Mouse (Mus musculus) MEL (cell line): Measurements from ENCODE around the gene Prph2. TPM values are rescaled to one million over a fixed set of nuclear protein-coding genes. Genes with fewer than 3 reads are reported as not detected.

Source experiments
- DNase-seq: peaks from one replicate; pipeline ENCODE4 v3.0.0; 2011; ENCODE audit warnings: low read depth, low spot score
- H3K27ac ChIP-seq: 2 replicates; pipeline ENCODE4 v1.5.1; 2012; ENCODE audit warnings: low read depth, mild to moderate bottlenecking, control low read depth, low read length, moderate library complexity; ENCODE audit not compliant: control insufficient read depth
- H3K27me3 ChIP-seq, 2 experiments: fragments of 150-350 bp in 1 of 2; sonication (generic) in 1 of 2; 2 replicates each; pipeline ENCODE4 v1.6.1; 2012; ENCODE audit warnings: low read length in 2 of 2, mild to moderate bottlenecking in 2 of 2, improper control_type of control experiment in 1 of 2, moderate library complexity in 1 of 2; ENCODE audit not compliant: insufficient read depth in 2 of 2, control insufficient read depth in 1 of 2
- H3K36me3 ChIP-seq, 2 experiments: 2 replicates each; pipeline ENCODE4 v1.6.1; 2012 to 2014; ENCODE audit warnings: low read length in 2 of 2, improper control_type of control experiment in 1 of 2, inconsistent platforms in 1 of 2, mild to moderate bottlenecking in 1 of 2; ENCODE audit not compliant: insufficient read depth in 2 of 2, control insufficient read depth in 1 of 2
- H3K4me1 ChIP-seq, 2 experiments: fragments of 150-350 bp in 1 of 2; sonication (generic) in 1 of 2; 2 replicates each; pipeline ENCODE4 v1.6.1; 2012; ENCODE audit warnings: low read length in 2 of 2, improper control_type of control experiment in 1 of 2, mild to moderate bottlenecking in 1 of 2; ENCODE audit not compliant: insufficient read depth in 2 of 2, control insufficient read depth in 1 of 2
- H3K4me3 ChIP-seq, 2 experiments: fragments of 150-350 bp in 1 of 2; sonication (generic) in 1 of 2; 2 replicates each; pipeline ENCODE4 v1.5.1; 2012; ENCODE audit warnings: low read depth in 2 of 2, low read length in 2 of 2, mild to moderate bottlenecking in 2 of 2, moderate library complexity in 2 of 2, control low read depth in 1 of 2, improper control_type of control experiment in 1 of 2; ENCODE audit not compliant: control insufficient read depth in 1 of 2, insufficient read depth in 1 of 2
- H3K79me2 ChIP-seq: 2 replicates; pipeline ENCODE4 v1.6.1; 2012; ENCODE audit warnings: mild to moderate bottlenecking, low read length, moderate library complexity; ENCODE audit not compliant: control insufficient read depth, poor library complexity, insufficient read depth
- H3K9ac ChIP-seq: 2 replicates; pipeline ENCODE4 v1.6.1; 2012; ENCODE audit warnings: low read depth, mild to moderate bottlenecking, control low read depth, low read length, moderate library complexity; ENCODE audit not compliant: control insufficient read depth, poor library complexity, severe bottlenecking
- H3K9me3 ChIP-seq: fragments of 150-350 bp; sonication (generic); replicated peaks from 2 replicates; pipeline ENCODE4 v1.6.1; 2012; ENCODE audit warnings: mild to moderate bottlenecking, low read length, improper control_type of control experiment, moderate library complexity; ENCODE audit not compliant: insufficient read depth
- CTCF ChIP-seq, 3 experiments: IDR thresholded peaks in 2 of 3; conservative IDR thresholded peaks in 1 of 3; 2 replicates each; pipeline ENCODE4 v1.5.1; 2011 to 2012; ENCODE audit warnings: low read length in 3 of 3, low read depth in 2 of 3, mild to moderate bottlenecking in 2 of 3, improper control_type of control experiment in 1 of 3, inconsistent platforms in 1 of 3, mixed read lengths in 1 of 3, moderate library complexity in 1 of 3; ENCODE audit not compliant: control insufficient read depth in 1 of 3, insufficient read depth in 1 of 3, poor library complexity in 1 of 3, severe bottlenecking in 1 of 3
- ELF1 ChIP-seq: IDR thresholded peaks from 2 replicates; pipeline ENCODE4 v1.6.1; 2014; ENCODE audit warnings: low read depth, mild to moderate bottlenecking, inconsistent platforms, low read length, improper control_type of control experiment, moderate library complexity
- EP300 ChIP-seq, 2 experiments: IDR thresholded peaks; 2 replicates each; pipeline ENCODE4 v1.6.1; 2011; ENCODE audit warnings: improper control_type of control experiment in 2 of 2, low read length in 2 of 2, low read depth in 1 of 2, mild to moderate bottlenecking in 1 of 2
- ETS1 ChIP-seq: IDR thresholded peaks from 2 replicates; pipeline ENCODE4 v1.6.1; 2012; ENCODE audit warnings: low read depth, mild to moderate bottlenecking, inconsistent platforms, low read length, improper control_type of control experiment, moderate library complexity
- GABPA ChIP-seq: IDR thresholded peaks from 2 replicates; pipeline ENCODE4 v1.6.1; 2012; ENCODE audit warnings: low read depth, mild to moderate bottlenecking, inconsistent platforms, low read length, improper control_type of control experiment, moderate library complexity
- GATA1 ChIP-seq: IDR thresholded peaks from 2 replicates; pipeline ENCODE4 v1.6.1; 2011; ENCODE audit warnings: low read depth, low read length, improper control_type of control experiment
- JUND ChIP-seq: IDR thresholded peaks from 2 replicates; pipeline ENCODE4 v1.6.1; 2011; ENCODE audit warnings: low read depth, mild to moderate bottlenecking, improper control_type of control experiment, low read length
- KAT2A ChIP-seq: conservative IDR thresholded peaks from 2 replicates; pipeline ENCODE4 v1.6.1; 2012; ENCODE audit warnings: low read depth, low read length, improper control_type of control experiment, inconsistent platforms
- MAFK ChIP-seq: IDR thresholded peaks from 2 replicates; pipeline ENCODE4 v1.6.1; 2011; ENCODE audit warnings: low read depth, mild to moderate bottlenecking, low read length, improper control_type of control experiment, borderline replicate concordance
- MAX ChIP-seq: IDR thresholded peaks from 2 replicates; pipeline ENCODE4 v1.6.1; 2011; ENCODE audit warnings: low read length, improper control_type of control experiment
- MEF2A ChIP-seq: IDR thresholded peaks from 2 replicates; pipeline ENCODE4 v1.6.1; 2014; ENCODE audit warnings: low read depth, mild to moderate bottlenecking, inconsistent platforms, low read length, improper control_type of control experiment; ENCODE audit not compliant: poor library complexity, insufficient replicate concordance, severe bottlenecking; ENCODE audit errors: extremely low read depth
- MXI1 ChIP-seq: IDR thresholded peaks from 2 replicates; pipeline ENCODE4 v1.6.1; 2011; ENCODE audit warnings: mild to moderate bottlenecking, low read depth, low read length, improper control_type of control experiment
- MYC ChIP-seq: IDR thresholded peaks from 2 replicates; pipeline ENCODE4 v1.6.1; 2011; ENCODE audit warnings: low read depth, mild to moderate bottlenecking, low read length, improper control_type of control experiment, moderate library complexity
- NELFE ChIP-seq: IDR thresholded peaks from 2 replicates; pipeline ENCODE4 v1.6.1; 2011; ENCODE audit warnings: low read depth, low read length, improper control_type of control experiment
- NRF1 ChIP-seq: IDR thresholded peaks from 2 replicates; pipeline ENCODE4 v1.6.1; 2014; ENCODE audit warnings: low read depth, mild to moderate bottlenecking, inconsistent platforms, low read length, improper control_type of control experiment, moderate library complexity; ENCODE audit not compliant: poor library complexity, insufficient read depth, severe bottlenecking
- POLR2A ChIP-seq, 2 experiments: IDR thresholded peaks; 2 replicates each; pipeline ENCODE4 v1.6.1; 2011 to 2012; ENCODE audit warnings: low read length in 2 of 2, mild to moderate bottlenecking in 2 of 2, control low read depth in 1 of 2, improper control_type of control experiment in 1 of 2, low read depth in 1 of 2, moderate library complexity in 1 of 2; ENCODE audit not compliant: control insufficient read depth in 1 of 2, insufficient read depth in 1 of 2, poor library complexity in 1 of 2
- POLR2AphosphoS2 ChIP-seq: IDR thresholded peaks from 2 replicates; pipeline ENCODE4 v1.6.1; 2011; ENCODE audit warnings: low read length, improper control_type of control experiment
- RAD21 ChIP-seq: IDR thresholded peaks from 2 replicates; pipeline ENCODE4 v1.6.1; 2011; ENCODE audit warnings: mild to moderate bottlenecking, low read depth, low read length, improper control_type of control experiment
- RCOR1 ChIP-seq: IDR thresholded peaks from 2 replicates; pipeline ENCODE4 v1.6.1; 2012; ENCODE audit warnings: low read depth, mild to moderate bottlenecking, inconsistent platforms, low read length, improper control_type of control experiment
- SIN3A ChIP-seq: IDR thresholded peaks from 2 replicates; pipeline ENCODE4 v1.6.1; 2012; ENCODE audit warnings: low read length, improper control_type of control experiment, inconsistent platforms
- SMC3 ChIP-seq: IDR thresholded peaks from 2 replicates; pipeline ENCODE4 v1.6.1; 2011; ENCODE audit warnings: low read depth, low read length, improper control_type of control experiment
- TBP ChIP-seq: IDR thresholded peaks from 2 replicates; pipeline ENCODE4 v1.8.0; 2011; ENCODE audit warnings: low read depth, low read length, improper control_type of control experiment
- TCF12 ChIP-seq: IDR thresholded peaks from 2 replicates; pipeline ENCODE4 v1.6.1; 2014; ENCODE audit warnings: low read depth, mild to moderate bottlenecking, inconsistent platforms, low read length, improper control_type of control experiment, moderate library complexity
- USF1 ChIP-seq: IDR thresholded peaks from 2 replicates; pipeline ENCODE4 v1.6.1; 2014; ENCODE audit warnings: low read depth, mild to moderate bottlenecking, inconsistent platforms, low read length, improper control_type of control experiment, moderate library complexity
- USF2 ChIP-seq, 2 experiments: IDR thresholded peaks; 2 replicates each; pipeline ENCODE4 v1.6.1; 2011 to 2012; ENCODE audit warnings: improper control_type of control experiment in 2 of 2, low read length in 2 of 2, borderline replicate concordance in 1 of 2, inconsistent platforms in 1 of 2, low read depth in 1 of 2, mild to moderate bottlenecking in 1 of 2; ENCODE audit not compliant: insufficient read depth in 1 of 2
- ZC3H11A ChIP-seq: IDR thresholded peaks from 2 replicates; pipeline ENCODE4 v1.6.1; 2012; ENCODE audit warnings: low read depth, mild to moderate bottlenecking, inconsistent platforms, low read length, improper control_type of control experiment
- ZMIZ1 ChIP-seq: IDR thresholded peaks from 2 replicates; pipeline ENCODE4 v1.6.1; 2012; ENCODE audit warnings: low read depth, mild to moderate bottlenecking, inconsistent platforms, low read length, improper control_type of control experiment, moderate library complexity
- ZNF384 ChIP-seq: IDR thresholded peaks from 2 replicates; pipeline ENCODE4 v1.6.1; 2012; ENCODE audit warnings: low read depth, mild to moderate bottlenecking, inconsistent platforms, low read length, improper control_type of control experiment
- polyA plus RNA-seq, 2 experiments: library from polyadenylated mRNA; stranded (reverse) in 1 of 2; unstranded in 1 of 2; fragments of >175 nt in 1 of 2; fragments of >200 nt in 1 of 2; gene quantifications; 2 replicates each; pipeline versions ENCODE4 v1.2.1 to v1.2.4; 2012; ENCODE audit warnings: low replicate concordance in 2 of 2, low read depth in 1 of 2; ENCODE audit not compliant: insufficient read length in 2 of 2, insufficient read depth in 1 of 2, missing spikeins in 1 of 2
- total RNA-seq: library from RNA; depleted of rRNA; stranded (reverse); fragments of 300-350 nt; gene quantifications from 2 replicates; pipeline ENCODE4 v1.2.3, GENCODE M21; 2012

Gene Prph2
- total and polyA plus RNA-seq, 3 experiments = not detected

GRCm38 (mm10) chr17:46875626-46876025 is 34.6 kb upstream of the Prph2 start:
- Histone ChIP-seq H3K27me3 (no peaks in the 10 kb centered on the region), H3K4me1 (peaks cover 6 to 33% of the 10 kb centered on the region in 2 experiments), H3K36me3 (peaks cover 0 to 11% of the 10 kb centered on the region in 2 experiments; a peak in 2 of 4 replicates), H3K79me2 (no peaks in the 10 kb centered on the region), H3K9me3 (no peaks in the 10 kb centered on the region), H3K27ac (no peak overlapping the region), H3K4me3 (no peak overlapping the region), H3K9ac (no peak overlapping the region)
- DNase-seq = peak; percentile 47
- no peak for TF ChIP-seq ETS1
- TF ChIP-seq MYC = peak; percentile 97
- TF ChIP-seq POLR2AphosphoS2 = no peak
- TF ChIP-seq MXI1 = peak; percentile 48; the same call in 1 of the 2 replicates
- TF ChIP-seq MEF2A = no peak
- TF ChIP-seq JUND = no peak
- TF ChIP-seq RAD21 = peak; percentile 56
- no peak for TF ChIP-seq TBP
- TF ChIP-seq ZC3H11A = peak; percentile 43
- 0 out of 2 replicates have a peak, but pooled peaks have one; percentile 21 for TF ChIP-seq ZNF384
- TF ChIP-seq USF1 = no peak
- no peak for TF ChIP-seq RCOR1
- TF ChIP-seq MAX = peak; percentile 56
- TF ChIP-seq TCF12 = no peak
- TF ChIP-seq GABPA = no peak
- no peak for TF ChIP-seq NRF1
- TF ChIP-seq USF2 (IDR thresholded peaks at IDR 0.05; ENCODE audit: borderline replicate concordance in 1 of 2, insufficient read depth in 1 of 2, low read depth in 1 of 2, low read length in 2 of 2) = no peak
- peak; percentile 63 for TF ChIP-seq SMC3
- no peak for TF ChIP-seq POLR2A (IDR thresholded peaks at IDR 0.05; ENCODE audit: control insufficient read depth in 1 of 2, insufficient read depth in 1 of 2, low read depth in 1 of 2, low read length in 2 of 2, poor library complexity in 1 of 2)
- no peak for TF ChIP-seq SIN3A
- TF ChIP-seq CTCF (IDR thresholded peaks at IDR 0.05 in 2 of 3, conservative IDR thresholded peaks at IDR 0.05 in 1 of 3; ENCODE audit: control insufficient read depth in 1 of 3, insufficient read depth in 1 of 3, low read depth in 2 of 3, low read length in 3 of 3, poor library complexity in 1 of 3, severe bottlenecking in 1 of 3) = peak; percentile 40 to 77 (median 63)
- TF ChIP-seq NELFE = no peak
- no peak for TF ChIP-seq GATA1
- TF ChIP-seq EP300 (IDR thresholded peaks at IDR 0.05; ENCODE audit: low read depth in 1 of 2, low read length in 2 of 2) = no peak
- no peak for TF ChIP-seq ZMIZ1
- TF ChIP-seq MAFK = no peak
- TF ChIP-seq KAT2A = no peak
- TF ChIP-seq ELF1 = no peak
